Mouse (Mus musculus) lung, postnatal 0 days (tissue): ENCODE results near the gene Mb21d2. TPM values are rescaled to one million over a fixed set of nuclear protein-coding genes. Genes with fewer than 3 reads are reported as not detected.

Experiments used
- ATAC-seq: fragments of 200-750 bp; cut with Nextera tagmentation; 2 replicates; pipeline ENCODE4 v1.8.0; 2017; ENCODE audit warnings: moderate library complexity
- DNase-seq: peaks from one replicate; pipeline ENCODE4 v3.0.0-alpha.2; 2016; ENCODE audit warnings: low spot score
- H3K27ac ChIP-seq: fragments of 300-500 bp; sonication (generic); 2 replicates; pipeline ENCODE4 v1.5.1; 2014; ENCODE audit warnings: antibody characterized with exemption, mild to moderate bottlenecking, low read length, mixed read lengths
- H3K27me3 ChIP-seq: fragments of 300-500 bp; sonication (generic); replicated peaks from 2 replicates; pipeline ENCODE4 v1.6.1; 2014; ENCODE audit warnings: low read length, mixed read lengths; ENCODE audit not compliant: insufficient read depth
- H3K36me3 ChIP-seq: fragments of 300-500 bp; sonication (generic); 2 replicates; pipeline ENCODE4 v1.6.1; 2014; ENCODE audit warnings: low read length, mixed read lengths; ENCODE audit not compliant: insufficient read depth
- H3K4me1 ChIP-seq: fragments of 300-500 bp; sonication (generic); 2 replicates; pipeline ENCODE4 v1.6.1; 2014; ENCODE audit warnings: antibody characterized with exemption, low read depth, low read length, mixed read lengths; ENCODE audit not compliant: insufficient read depth
- H3K4me2 ChIP-seq: fragments of 300-500 bp; sonication (generic); replicated peaks from 2 replicates; pipeline ENCODE4 v1.6.1; 2014; ENCODE audit warnings: low read depth, mild to moderate bottlenecking, low read length, moderate library complexity, mixed read lengths
- H3K4me3 ChIP-seq: fragments of 300-500 bp; sonication (generic); 2 replicates; pipeline ENCODE4 v1.5.1; 2014; ENCODE audit warnings: low read depth, low read length
- H3K9ac ChIP-seq: fragments of 300-500 bp; sonication (generic); replicated peaks from 2 replicates; pipeline ENCODE4 v1.6.1; 2014; ENCODE audit warnings: low read depth, mild to moderate bottlenecking
- H3K9me3 ChIP-seq: fragments of 300-500 bp; sonication (generic); 2 replicates; pipeline ENCODE4 v1.6.1; 2016; ENCODE audit warnings: low read length, mixed read lengths
- CTCF ChIP-seq: IDR thresholded peaks from 2 replicates; pipeline ENCODE4 v1.5.1; 2016; ENCODE audit warnings: antibody characterized with exemption, mild to moderate bottlenecking
- EP300 ChIP-seq: IDR thresholded peaks from 2 replicates; pipeline ENCODE4 v1.6.1; 2016; ENCODE audit warnings: antibody characterized with exemption, mild to moderate bottlenecking, control low read depth
- WGBS: fragments of 180-500 bp; shearing (Covaris S2); extraction: QIAGEN DNeasy Blood & Tissue Kit; methylation state at CpG from one replicate; pipeline ENCODE4 v1.1.7; 2014; 5-methylcytosine and 5-hydroxymethylcytosine counted together
- polyA plus RNA-seq: library from polyadenylated mRNA; unstranded; fragments of >200 nt; fragmentation: Nextera tagmentation; extraction: Ambion mirVana; gene quantifications from 2 replicates; pipeline ENCODE4 v1.2.1, GENCODE M21; 2015

The Mb21d2 gene
- polyA plus RNA-seq, 1 experiment from 2014 or later, result 3.8 TPM

DNA sequence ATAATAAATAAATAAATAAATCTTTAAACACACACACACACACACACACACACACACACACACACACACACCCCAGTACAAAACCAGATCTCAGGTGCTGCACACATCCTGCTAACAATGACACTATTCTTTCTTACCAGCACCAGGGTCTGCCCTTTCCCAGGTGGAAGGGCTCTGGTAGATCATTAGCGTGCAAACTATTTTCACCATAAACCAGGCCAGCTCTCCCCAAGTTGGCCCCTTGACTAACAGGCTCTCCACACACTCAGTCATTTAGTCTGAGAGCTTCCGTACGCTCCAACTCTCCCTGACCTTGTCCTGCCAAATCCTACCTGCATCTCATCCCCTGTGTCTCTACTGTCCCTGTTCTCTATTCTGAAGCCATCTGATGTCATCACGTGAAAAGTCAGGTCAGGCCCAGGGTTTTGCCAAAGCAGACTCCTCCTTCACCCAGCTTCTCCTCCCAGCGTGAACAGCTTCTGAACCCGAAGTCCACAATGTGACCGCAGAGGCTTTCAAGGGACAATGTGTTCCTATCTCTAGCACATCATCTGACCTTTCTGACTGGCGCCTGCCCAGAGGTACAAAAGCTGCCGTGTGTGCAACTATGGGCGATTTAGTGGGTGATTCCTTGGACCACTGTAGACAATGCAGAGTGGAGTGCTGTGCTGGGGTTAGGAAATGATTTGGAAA, 100.1 kb downstream of the Mb21d2 start:
- no peaks in the 10 kb centered on the region; the same call in 1 of the 2 replicates for H3K36me3 ChIP-seq
- no peak overlapping the region for H3K27ac ChIP-seq
- H3K4me1 ChIP-seq, result no peaks in the 10 kb centered on the region
- no peak for DNase-seq
- TF ChIP-seq CTCF, result no peak
- no peak for TF ChIP-seq EP300
- no peak overlapping the region for H3K4me2 ChIP-seq
- no peak overlapping the region for H3K4me3 ChIP-seq
- no peak for ATAC-seq
- WGBS, result 73% methylated on average over 10 of the region's 10 CpGs
- H3K9ac ChIP-seq, result no peak overlapping the region
- no peaks in the 10 kb centered on the region for H3K27me3 ChIP-seq
- no peaks in the 10 kb centered on the region for H3K9me3 ChIP-seq

DNA sequence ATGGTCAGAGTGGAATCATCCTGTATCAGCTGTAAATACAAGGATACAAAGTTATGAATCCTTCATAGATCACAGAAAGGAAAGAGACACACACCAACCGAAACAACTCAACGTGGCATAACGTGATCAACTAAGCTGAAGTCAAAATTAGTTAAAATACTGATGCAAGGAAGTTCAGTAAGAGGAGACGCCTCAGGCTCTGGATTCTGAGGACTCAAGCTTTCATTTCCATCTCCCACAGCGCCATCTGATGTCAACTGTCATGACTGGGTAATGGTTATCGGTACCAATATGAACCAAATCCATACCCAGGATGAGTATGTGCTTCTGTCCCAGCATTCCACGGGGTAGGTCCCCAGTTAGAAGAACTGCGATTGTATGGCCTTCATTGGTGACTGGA, 104.7 kb downstream of the Mb21d2 start:
- Histone ChIP-seq H3K27ac (no peak overlapping the region), H3K4me1 (no peaks in the 10 kb centered on the region), H3K4me3 (no peak overlapping the region), H3K9me3 (no peaks in the 10 kb centered on the region), H3K4me2 (no peak overlapping the region), H3K9ac (no peak overlapping the region), H3K27me3 (no peaks in the 10 kb centered on the region), H3K36me3 (no peaks in the 10 kb centered on the region; the same call in 1 of the 2 replicates)
- WGBS, result 95% methylated on average over 8 of the region's 8 CpGs
- no peak for ATAC-seq
- DNase-seq, result no peak
- TF ChIP-seq CTCF (no peak), EP300 (no peak)

DNA sequence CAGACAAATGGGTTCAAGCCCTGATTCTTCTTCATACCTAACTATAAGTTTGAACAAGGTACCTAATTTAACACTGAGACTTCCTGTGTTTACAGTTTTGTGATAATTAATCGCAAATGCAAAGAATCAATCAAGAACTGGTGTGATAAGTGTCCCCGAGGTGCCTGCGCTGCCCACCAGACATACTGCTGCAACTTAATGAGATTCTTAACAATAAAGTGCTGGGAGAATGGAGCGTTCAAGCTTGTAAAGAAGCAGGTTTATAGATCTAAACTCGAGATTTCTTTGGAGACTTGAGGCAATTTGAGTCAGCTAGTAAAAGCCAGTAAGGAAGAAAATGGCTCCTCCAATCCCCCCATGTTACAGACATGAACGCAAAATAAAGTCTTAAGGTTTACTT, 107.7 kb downstream of the Mb21d2 start:
- H3K4me2 ChIP-seq, result no peak overlapping the region
- no peak overlapping the region for H3K27ac ChIP-seq
- no peaks in the 10 kb centered on the region for H3K9me3 ChIP-seq
- 70% methylated on average over 6 of the region's 6 CpGs for WGBS
- TF ChIP-seq EP300, result no peak
- TF ChIP-seq CTCF, result no peak
- H3K27me3 ChIP-seq, result no peaks in the 10 kb centered on the region
- H3K4me3 ChIP-seq, result no peak overlapping the region
- no peaks in the 10 kb centered on the region for H3K4me1 ChIP-seq
- ATAC-seq (no peak), DNase-seq (no peak)
- no peak overlapping the region for H3K9ac ChIP-seq
- no peaks in the 10 kb centered on the region for H3K36me3 ChIP-seq

DNA sequence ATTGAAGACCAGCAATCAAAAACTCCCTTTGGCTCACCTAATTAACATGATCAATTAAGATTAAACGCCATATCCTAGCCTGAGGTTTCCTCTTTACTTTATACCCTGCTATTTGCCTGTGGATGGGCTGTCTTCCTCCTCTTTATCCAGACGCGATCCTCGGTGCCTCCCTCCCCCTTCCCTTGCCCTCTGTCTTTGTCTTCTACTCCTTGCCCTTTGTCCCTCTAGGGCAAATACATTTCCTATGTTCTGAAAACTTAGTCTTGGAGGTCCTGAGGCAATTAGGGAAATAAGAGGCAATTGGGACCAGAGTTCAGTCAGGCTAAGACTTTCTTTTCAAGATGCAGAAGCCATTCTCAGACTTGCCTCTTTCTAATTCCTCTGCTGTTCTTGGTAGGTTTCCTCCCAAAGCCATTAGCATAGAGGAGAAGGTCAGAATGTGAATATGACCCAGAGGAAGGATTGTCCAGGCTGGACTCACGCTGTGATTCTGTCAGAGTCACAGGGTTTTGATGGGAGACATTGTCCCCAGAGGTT, 110.7 kb downstream of the Mb21d2 start:
- H3K4me3 ChIP-seq, result no peak overlapping the region
- H3K4me1 ChIP-seq, result no peaks in the 10 kb centered on the region
- no peaks in the 10 kb centered on the region for H3K27me3 ChIP-seq
- H3K9me3 ChIP-seq, result no peaks in the 10 kb centered on the region
- 70% methylated on average over 5 of the region's 5 CpGs for WGBS
- H3K27ac ChIP-seq, result no peak overlapping the region
- TF ChIP-seq EP300 (no peak), CTCF (no peak)
- no peak overlapping the region for H3K9ac ChIP-seq
- DNase-seq (no peak), ATAC-seq (no peak)
- H3K36me3 ChIP-seq, result no peaks in the 10 kb centered on the region
- no peak overlapping the region for H3K4me2 ChIP-seq

DNA sequence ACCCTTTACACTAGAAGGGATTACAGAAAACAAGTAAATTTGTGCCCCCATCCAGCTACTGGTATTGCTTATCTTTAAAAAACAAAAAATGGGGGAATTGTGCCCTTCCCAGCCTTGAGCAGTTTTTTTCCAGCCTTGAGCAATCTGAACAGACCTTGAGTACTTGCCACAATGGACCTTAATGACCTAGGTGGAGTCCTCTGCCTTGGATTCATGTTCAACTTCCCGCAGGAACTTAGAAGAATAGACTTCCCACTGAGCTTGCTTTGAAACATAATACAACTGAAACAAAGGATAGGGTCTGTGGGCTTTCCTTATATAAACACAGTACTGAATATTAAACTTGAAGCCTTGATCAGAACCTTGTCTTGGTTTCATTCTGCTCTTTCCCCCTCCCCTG, 116.2 kb downstream of the Mb21d2 start:
- TF ChIP-seq CTCF, result no peak
- no peak for TF ChIP-seq EP300
- H3K9me3 ChIP-seq, result no peaks in the 10 kb centered on the region
- ATAC-seq, result no peak

DNA sequence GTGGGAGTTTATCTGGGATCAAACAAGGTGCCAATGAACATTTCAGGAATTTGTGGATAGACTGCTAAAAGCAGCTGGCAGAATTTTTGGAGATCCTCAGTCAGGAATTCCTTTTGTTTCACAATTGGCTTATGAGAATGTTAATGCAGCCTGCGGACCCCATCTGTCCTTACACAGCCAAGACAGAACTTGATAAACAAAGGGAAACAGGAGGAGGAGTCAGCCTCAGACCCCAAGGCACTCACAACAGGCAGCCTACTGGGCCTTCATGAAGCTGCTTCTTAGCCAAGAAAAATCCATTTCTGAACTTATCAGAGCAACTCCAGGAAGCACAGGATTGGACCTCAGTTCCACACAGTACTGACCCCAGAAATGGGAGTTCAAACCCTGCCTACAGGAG, 120.4 kb downstream of the Mb21d2 start:
- ATAC-seq, result no peak; the same call in 1 of the 2 replicates

More for the DNA sequence above, 116.2 kb downstream of the Mb21d2 start:
- Histone ChIP-seq H3K4me2 (no peak overlapping the region), H3K9ac (no peak overlapping the region), H3K27me3 (no peaks in the 10 kb centered on the region), H3K4me3 (no peak overlapping the region), H3K36me3 (no peaks in the 10 kb centered on the region), H3K4me1 (no peaks in the 10 kb centered on the region), H3K27ac (no peak overlapping the region)
- WGBS, result 80% methylated on average over 1 of the region's 1 CpGs
- no peak for DNase-seq

More for the DNA sequence above, 120.4 kb downstream of the Mb21d2 start:
- no peaks in the 10 kb centered on the region for H3K4me1 ChIP-seq
- H3K9ac ChIP-seq, result no peak overlapping the region
- H3K4me3 ChIP-seq, result no peak overlapping the region
- 30% methylated on average over 1 of the region's 1 CpGs for WGBS
- DNase-seq, result peak; percentile 17
- no peak overlapping the region for H3K4me2 ChIP-seq
- TF ChIP-seq CTCF (no peak), EP300 (no peak)
- no peaks in the 10 kb centered on the region for H3K9me3 ChIP-seq
- H3K36me3 ChIP-seq, result no peaks in the 10 kb centered on the region
- no peak overlapping the region for H3K27ac ChIP-seq
- no peaks in the 10 kb centered on the region for H3K27me3 ChIP-seq
